Mouse (Mus musculus) cerebellum, adult 18-20 months (tissue): ENCODE measurements around the gene Ston1.

Experiments used
- DNase-seq, 2 experiments: peaks; one replicate each; pipeline ENCODE4 v3.0.0; 2021

Ston1 gene

GRCm38 (mm10) chr17:88588228-88588627, 9.3 kb upstream of the Ston1 start:
- no peak for DNase-seq

- no peak for DNase-seq
These were observed 7.2 kb upstream of the Ston1 start for GRCm38 (mm10) chr17:88590251-88590650.

GRCm38 (mm10) chr17:88595071-88595470, 2.4 kb upstream of the Ston1 start:
- no peak for DNase-seq

GRCm38 (mm10) chr17:88596068-88596467, 1.4 kb upstream of the Ston1 start:
- no peak for DNase-seq

GRCm38 (mm10) chr17:88596544-88597221, 801 bp upstream of the Ston1 start:
- DNase-seq = no peak

GRCm38 (mm10) chr17:88598056-88598420, 554 bp downstream of the Ston1 start:
- DNase-seq = no peak

- DNase-seq = no peak
These were observed 1.3 kb downstream of the Ston1 start for GRCm38 (mm10) chr17:88598570-88599368.

- DNase-seq = no peak
These were observed 3.1 kb downstream of the Ston1 start for GRCm38 (mm10) chr17:88600492-88601026.

GRCm38 (mm10) chr17:88603943-88604342, 6.5 kb downstream of the Ston1 start:
- no peak for DNase-seq

GRCm38 (mm10) chr17:88606056-88606455, 8.6 kb downstream of the Ston1 start:
- no peak for DNase-seq

- no peak for DNase-seq
These were observed 11.9 kb downstream of the Ston1 start for GRCm38 (mm10) chr17:88609361-88609760.

- no peak for DNase-seq
These were observed 13.6 kb downstream of the Ston1 start for GRCm38 (mm10) chr17:88611057-88611456.

GRCm38 (mm10) chr17:88613172-88613571, 15.7 kb downstream of the Ston1 start:
- DNase-seq = no peak

- no peak for DNase-seq
These were observed 16.2 kb downstream of the Ston1 start for GRCm38 (mm10) chr17:88613721-88614120.

GRCm38 (mm10) chr17:88614234-88614633, 16.8 kb downstream of the Ston1 start:
- DNase-seq = no peak

GRCm38 (mm10) chr17:88614733-88615132, 17.2 kb downstream of the Ston1 start:
- no peak for DNase-seq

GRCm38 (mm10) chr17:88615492-88616155, 18.1 kb downstream of the Ston1 start:
- DNase-seq = no peak

- DNase-seq = no peak
These were observed 23.5 kb downstream of the Ston1 start for GRCm38 (mm10) chr17:88620935-88621334.

- DNase-seq = no peak
These were observed 23.9 kb downstream of the Ston1 start for GRCm38 (mm10) chr17:88621374-88621773.

GRCm38 (mm10) chr17:88622711-88623110, 25.2 kb downstream of the Ston1 start:
- DNase-seq = no peak

GRCm38 (mm10) chr17:88624386-88624785, 26.9 kb downstream of the Ston1 start:
- DNase-seq = no peak

- no peak for DNase-seq
These were observed 27.9 kb downstream of the Ston1 start for GRCm38 (mm10) chr17:88625350-88625749.

GRCm38 (mm10) chr17:88625931-88626330, 28.4 kb downstream of the Ston1 start:
- no peak for DNase-seq
